Mouse (Mus musculus): ENCODE measurements around the gene Rbpj.

DNA sequence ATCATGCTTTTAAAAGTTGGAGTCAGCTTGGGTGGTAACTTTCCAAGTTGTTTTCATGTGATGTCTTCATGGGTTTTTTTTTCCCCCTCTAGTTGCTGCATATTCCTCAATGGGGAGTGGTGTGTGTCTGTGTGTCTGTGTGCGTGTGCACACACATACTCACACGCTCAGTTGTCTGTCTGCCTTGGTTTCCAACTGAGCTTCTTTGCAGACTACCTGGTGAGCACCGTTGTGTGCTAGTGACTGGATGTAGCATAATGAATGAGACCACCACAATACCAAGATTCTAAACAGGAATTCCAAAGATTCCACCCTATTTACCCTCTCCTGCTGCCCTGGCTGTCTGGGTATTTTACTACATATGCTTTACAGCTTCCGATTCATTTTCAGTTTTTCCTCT lies 86.0 kb downstream of the Rbpj start:
- no peak for TF ChIP-seq POLR2A (IDR thresholded peaks at IDR 0.05; ENCODE audit: insufficient read depth, low read depth, low read length)
- no peak for TF ChIP-seq CTCF (IDR thresholded peaks at IDR 0.05; ENCODE audit: insufficient read depth, low read depth, low read length)

Measured in olfactory bulb, adult 2 months (tissue).